ENCODE assay signal across 21 mouse cellular contexts in genomic region chr1:135021936-135022335, GRCm38 (mm10). TPM values are rescaled to one million over a fixed set of nuclear protein-coding genes. Genes with fewer than 3 reads are reported as not detected.
DNase-seq lines count a peak whose midpoint lies in the region; ATAC-seq lines count a peak whose summit lies in the region.
"Had no signal": no experiment of that assay in that cellular context is flagged by ENCODE, and none has a peak within 500 bp of the region (broad histone marks: within the 10 kb centered on the region; RNA-seq: fewer than 3 reads in every experiment).

No protein-coding gene starts in this region.

- WGBS in heart, embryonic 14.5 days: 65% methylated on average over 5 of the region's 5 CpGs
- WGBS in midbrain, embryonic 11.5 days: 79% methylated on average over 5 of the region's 5 CpGs

- 0 out of 2 replicates have a peak, but pooled peaks cover 3% of the 10 kb centered on the region for H3K9me3 ChIP-seq in heart, embryonic 14.5 days (ENCODE audit: control insufficient read depth, low read length)
- H3K9me3 ChIP-seq in midbrain, embryonic 11.5 days (ENCODE audit: control insufficient read depth, low read length): no peaks in the 10 kb centered on the region
- H3K9me3 ChIP-seq: hindbrain, embryonic 13.5 days; limb, embryonic 12.5 days; midbrain, embryonic 12.5 days had no signal

- peak overlapping the region; percentile 82 to 86 for H3K27ac ChIP-seq in heart, embryonic 14.5 days (replicated peaks in 1 of 2; ENCODE audit: control insufficient read depth in 1 of 2, insufficient read depth in 1 of 2, low read depth in 2 of 2, low read length in 2 of 2)
- H3K27ac ChIP-seq in midbrain, embryonic 11.5 days (ENCODE audit: low read depth, low read length): no peak overlapping the region
- H3K27ac ChIP-seq: hindbrain, embryonic 13.5 days; liver, embryonic 12.5 days; midbrain, embryonic 12.5 days had no signal

- intact Hi-C loops in heart, postnatal 10 days (cut with DNase I): loop anchor here (5.0 kb wide), 1 partner anchor 45 kb away; no protein-coding TSS in a partner anchor

- H3K36me3 ChIP-seq in heart, embryonic 14.5 days (ENCODE audit: control insufficient read depth, insufficient read depth, low read length): no peaks in the 10 kb centered on the region
- no peaks in the 10 kb centered on the region for H3K36me3 ChIP-seq in midbrain, embryonic 11.5 days (ENCODE audit: control insufficient read depth, insufficient read depth, low read length)
- H3K36me3 ChIP-seq: hindbrain, embryonic 13.5 days; limb, embryonic 12.5 days; liver, embryonic 12.5 days; midbrain, embryonic 12.5 days had no signal

- no peak for DNase-seq in heart, postnatal 10 days
- peak; percentile 52 for DNase-seq in 3134 (ENCODE audit: extremely low read depth, insufficient read length, low spot score)
- peak; percentile 35 for DNase-seq in Muller cell, postnatal 12 days (ENCODE audit: inconsistent ontology term)
- peak; percentile 85 for DNase-seq in fibroblast of lung, adult 2 months (ENCODE audit: low read depth)
- DNase-seq in layer of hippocampus, postnatal 10 days (ENCODE audit: low spot score in 2 of 2): no peak
- DNase-seq in midbrain, embryonic 11.5 days (ENCODE audit: low spot score, missing footprints): no peak
- DNase-seq: adrenal gland, postnatal 36 days; cerebellum, adult 8-10 months; forebrain, postnatal 0 days; heart, postnatal 14 days; kidney, adult 2 months; kidney, postnatal 10 days; lung, adult 2 months; right cerebral cortex, postnatal 25 days; thymus, postnatal 36 days had no signal

- H3K4me1 ChIP-seq in heart, embryonic 14.5 days (ENCODE audit: control insufficient read depth in 2 of 2, insufficient read depth in 2 of 2, low read length in 2 of 2): peaks cover 47 to 56% of the 10 kb centered on the region in 2 experiments
- no peaks in the 10 kb centered on the region; the same call in 1 of the 2 replicates for H3K4me1 ChIP-seq in midbrain, embryonic 11.5 days (ENCODE audit: control insufficient read depth, insufficient read depth, low read length)

- H3K4me2 ChIP-seq in heart, embryonic 14.5 days (ENCODE audit: low read length): no peak overlapping the region
- H3K4me2 ChIP-seq in midbrain, embryonic 11.5 days: no peak overlapping the region
- H3K4me2 ChIP-seq: hindbrain, embryonic 13.5 days; liver, embryonic 12.5 days; midbrain, embryonic 12.5 days had no signal

- no peak overlapping the region for H3K4me3 ChIP-seq in heart, embryonic 14.5 days (ENCODE audit: control insufficient read depth in 1 of 2, insufficient read depth in 1 of 2, low read depth in 1 of 2, low read length in 2 of 2)
- H3K4me3 ChIP-seq in midbrain, embryonic 11.5 days (ENCODE audit: low read depth, low read length): no peak overlapping the region
- H3K4me3 ChIP-seq: hindbrain, embryonic 13.5 days; limb, embryonic 12.5 days; liver, embryonic 12.5 days; midbrain, embryonic 12.5 days had no signal

- no peak overlapping the region for H3K9ac ChIP-seq in heart, embryonic 14.5 days (ENCODE audit: low read length)
- no peak overlapping the region for H3K9ac ChIP-seq in midbrain, embryonic 11.5 days (ENCODE audit: low read length)
- H3K9ac ChIP-seq: forebrain, postnatal 0 days; hindbrain, embryonic 13.5 days; limb, embryonic 12.5 days; liver, embryonic 12.5 days; midbrain, embryonic 12.5 days had no signal

- no peaks in the 10 kb centered on the region for H3K27me3 ChIP-seq in heart, embryonic 14.5 days (ENCODE audit: control insufficient read depth, insufficient read depth, low read length)
- no peaks in the 10 kb centered on the region for H3K27me3 ChIP-seq in midbrain, embryonic 11.5 days (ENCODE audit: control insufficient read depth, insufficient read depth, low read length)

- ATAC-seq in heart, embryonic 14.5 days (ENCODE audit: insufficient number of reproducible peaks, insufficient read depth, low FRiP score, low read depth): no peak
- ATAC-seq in midbrain, embryonic 11.5 days (ENCODE audit: low FRiP score): no peak
- ATAC-seq: forebrain, postnatal 0 days; inflammation-experienced regulatory T-cells, adult 6 months; liver, embryonic 12.5 days had no signal

RNA-seq across cellular contexts. Expression of gene Ube2t, which starts 59.6 kb away (rescaled TPM):
- polyA plus RNA-seq in heart, embryonic 14.5 days (2014; fragmentation: Nextera tagmentation; extraction: Ambion mirVana): 44.7 and 47.9 TPM in 2 replicates
- total RNA-seq in heart, postnatal 10 days (2021): 10 to 100 TPM in 1 of 2 experiments, 1 to 10 TPM in 1; 9.6 to 10.1 TPM
- 1 to 10 TPM; 2.1 to 4.2 TPM for total RNA-seq in layer of hippocampus, postnatal 10 days (2021)
- polyA plus RNA-seq in midbrain, embryonic 11.5 days (2014; fragmentation: Nextera tagmentation; extraction: Ambion mirVana): 48.2 and 54.0 TPM in 2 replicates

Comparison
In these comparisons a context has a peak if more than half of its experiments do, and no peak if none do; other contexts are left out.
1. DNase-seq: peak in 3134 (single experiment), Muller cell, postnatal 12 days (single experiment) and fibroblast of lung, adult 2 months (single experiment); none in heart, postnatal 10 days (0 of 2), layer of hippocampus, postnatal 10 days (0 of 2) and midbrain, embryonic 11.5 days (single experiment).